Mouse (Mus musculus) thymus, postnatal 4 days (tissue): ENCODE measurements at regions not wholly inside any gene's neighbourhood (a gene's known extent, or its start where the extent isn't known, plus 50 kb on each side); places are given as distances from the start of the nearest gene placed in this dataset.
"Not testable (repeated sequence)": the region's sequence is repeated elsewhere in the genome, so short reads cannot be mapped to it uniquely, and the experiment has no call there.

ENCODE experiments used
- DNase-seq: peaks from one replicate; pipeline ENCODE4 v3.0.0; 2021

DNA sequence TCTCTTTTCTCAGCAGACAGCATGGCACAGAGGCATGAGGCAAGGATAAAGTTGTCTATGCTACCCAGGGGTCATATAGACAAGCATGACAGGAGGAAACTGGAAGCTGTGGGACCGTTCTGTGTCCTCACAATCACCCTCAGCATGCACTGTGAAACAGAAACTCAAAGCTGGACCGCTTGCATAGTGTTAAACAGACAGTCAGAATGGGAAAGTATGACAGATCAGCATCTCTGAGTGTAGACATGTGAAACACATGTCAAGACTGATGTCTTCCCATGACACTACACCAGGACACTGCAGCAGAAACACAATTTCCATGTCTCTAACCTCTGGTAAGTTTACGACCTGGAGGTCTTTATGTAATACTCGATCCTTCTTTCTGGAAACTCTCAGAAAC, 330.9 kb upstream of the Intu start:
- DNase-seq: no peak

DNA sequence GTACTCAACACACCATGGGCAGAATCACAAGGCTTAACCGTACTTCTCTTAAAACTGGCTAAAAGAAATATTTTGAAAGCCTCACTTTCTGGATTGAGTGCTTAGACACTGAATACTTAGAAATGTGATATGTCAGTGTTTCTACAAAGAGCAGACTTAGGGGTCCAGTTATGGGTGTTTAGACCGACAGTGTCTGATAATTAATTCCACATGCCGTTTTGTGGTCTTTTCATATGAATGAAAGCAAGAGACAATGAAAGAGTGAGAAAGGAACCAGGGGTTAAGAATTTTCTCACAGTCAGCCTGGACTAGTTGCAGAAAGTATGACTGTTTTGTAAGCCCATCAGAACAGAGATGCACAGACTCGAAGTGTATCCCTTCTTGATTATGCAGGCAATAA, 324.8 kb upstream of the Intu start:
- no peak for DNase-seq

DNA sequence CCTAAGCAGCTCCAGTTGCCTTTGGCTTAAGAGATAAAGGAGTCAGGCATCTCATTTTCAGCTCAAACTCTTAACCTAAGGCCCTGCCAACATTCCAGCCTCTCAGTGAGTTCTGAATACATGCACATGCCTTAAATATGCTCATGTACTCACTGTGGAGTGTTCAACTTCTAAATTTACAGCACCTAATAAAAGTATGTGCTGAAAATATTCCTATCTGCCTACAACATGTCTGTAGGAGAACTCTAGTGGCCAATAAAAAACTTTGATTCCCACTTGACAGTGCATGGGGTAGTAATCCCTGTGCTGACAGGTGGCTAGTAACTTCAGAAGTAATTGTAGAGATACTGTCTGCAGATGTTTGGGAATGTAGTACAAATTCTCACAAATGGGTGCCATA, 319.3 kb upstream of the Intu start:
- DNase-seq: no peak

DNA sequence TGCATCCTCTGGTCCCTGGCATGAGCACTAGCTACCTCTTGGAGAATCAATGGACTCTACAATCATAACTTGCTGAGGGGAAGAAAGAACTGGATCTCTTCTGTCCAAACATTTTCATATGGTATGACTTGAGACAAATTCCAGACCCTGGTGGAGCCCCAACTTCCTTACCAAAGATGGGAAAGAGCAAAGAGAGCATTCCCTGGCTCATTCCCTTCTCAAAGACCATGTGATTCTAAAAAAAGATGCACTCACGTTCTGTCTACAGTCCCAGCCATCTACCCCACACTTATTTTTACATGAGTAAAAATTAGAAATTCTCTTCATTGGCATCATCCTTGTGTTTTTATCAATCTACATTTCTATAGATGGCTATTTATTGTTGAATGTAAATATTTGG, 304.3 kb upstream of the Intu start:
- no peak for DNase-seq

DNA sequence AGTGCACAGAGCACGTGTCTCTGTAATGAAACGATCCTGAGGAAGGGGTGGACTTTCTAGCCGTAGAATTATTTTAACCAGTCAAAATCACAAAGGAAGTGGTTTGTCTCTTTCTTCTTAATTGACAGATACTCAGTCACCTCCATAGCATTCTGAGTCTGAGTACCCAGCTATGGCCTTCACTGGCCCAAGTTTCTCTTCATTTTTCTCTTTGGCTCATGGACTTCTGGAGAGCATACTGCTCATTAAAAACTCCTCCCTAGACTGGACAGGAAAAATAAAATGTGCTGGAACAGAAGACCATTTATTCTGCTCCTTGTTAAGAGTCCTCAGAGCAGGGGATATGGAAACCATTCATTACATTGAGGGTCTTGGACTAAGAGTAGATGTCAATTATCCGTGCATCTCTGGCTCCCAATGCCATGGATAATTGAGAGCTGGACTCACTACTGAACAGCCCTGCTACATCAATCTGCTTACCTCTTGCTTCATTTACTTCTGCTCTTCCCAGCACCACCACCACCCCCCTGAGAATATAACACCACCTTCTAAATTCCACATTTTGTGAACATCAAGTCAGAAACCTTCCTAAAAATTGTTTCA, 287.5 kb upstream of the Intu start:
- no peak for DNase-seq

DNA sequence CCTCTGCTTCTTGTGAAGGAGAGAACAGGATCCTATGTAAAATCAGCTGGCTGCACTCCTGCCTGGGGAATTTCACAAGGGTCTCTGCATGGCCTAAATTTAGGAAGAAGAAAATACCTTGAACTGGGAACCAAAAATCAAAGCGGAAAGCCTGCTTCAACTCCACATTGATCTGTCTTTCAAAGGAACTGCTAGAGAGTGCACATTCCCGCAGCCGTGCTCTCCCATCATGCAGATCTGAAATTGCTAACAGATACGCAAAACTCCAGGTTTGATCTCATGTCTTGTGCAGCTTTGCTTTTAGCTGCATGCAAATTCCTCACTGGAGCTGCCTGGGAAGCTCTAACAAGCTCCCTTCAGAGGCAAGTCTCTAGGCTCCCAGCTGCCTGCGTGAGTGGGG, 276.7 kb upstream of the Intu start:
- DNase-seq: no peak

DNA sequence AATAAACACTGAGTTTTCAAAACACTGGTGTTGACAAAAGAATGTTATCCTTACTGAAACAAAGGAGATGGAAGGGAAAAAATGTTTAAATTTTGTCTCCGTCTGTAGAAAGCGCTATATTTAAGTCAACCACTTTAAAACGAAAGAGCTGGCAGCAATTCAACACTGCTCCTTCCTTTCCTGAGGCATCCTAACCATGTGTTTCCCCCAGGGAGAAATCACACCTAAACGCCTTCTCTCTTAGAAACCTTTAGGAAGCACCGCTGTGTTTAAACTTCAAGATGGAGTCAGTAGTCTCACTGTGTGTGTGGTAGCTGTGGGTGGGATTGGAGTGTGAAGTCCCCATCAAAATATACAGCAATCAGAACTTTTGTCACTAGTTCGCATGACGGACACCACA, 268.6 kb upstream of the Intu start:
- no peak for DNase-seq

DNA sequence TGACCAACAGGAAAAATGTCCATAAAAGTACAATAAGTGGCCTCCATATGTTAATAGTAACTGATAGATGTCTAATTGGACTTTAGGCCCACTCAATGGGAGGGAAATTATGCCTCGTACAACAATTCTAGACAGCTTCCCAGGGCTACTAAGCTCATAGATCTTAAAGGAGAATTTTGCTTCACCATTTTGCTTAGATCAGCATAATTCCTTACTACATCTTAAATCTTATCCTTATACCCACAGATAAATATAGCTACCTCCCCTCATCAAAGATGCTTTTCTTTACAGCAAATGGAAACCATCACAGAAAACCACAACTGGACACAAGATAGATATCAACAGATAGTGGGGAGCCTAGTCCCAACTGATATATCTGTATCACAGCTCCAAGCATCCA, 263.6 kb upstream of the Intu start:
- DNase-seq: no peak

DNA sequence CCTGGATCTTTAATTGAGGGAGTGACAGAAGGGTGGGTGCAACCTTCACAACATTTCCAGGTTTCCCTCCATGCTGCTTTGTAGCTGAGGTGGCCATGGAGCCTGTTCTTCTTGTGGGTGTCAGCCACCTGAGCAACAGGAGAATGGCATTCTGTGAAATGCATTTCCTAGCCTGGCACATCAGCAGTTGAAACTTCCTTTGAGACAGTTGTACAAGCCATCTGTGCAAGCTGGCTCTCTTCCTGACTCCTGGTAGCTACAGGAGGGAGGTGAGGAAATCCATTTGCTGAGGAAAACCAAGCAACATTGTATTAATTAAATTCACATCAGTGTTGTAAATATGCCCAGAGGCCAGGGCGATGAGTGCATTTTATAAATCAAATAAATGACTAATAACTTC, 248.2 kb upstream of the Intu start:
- no peak for DNase-seq

DNA sequence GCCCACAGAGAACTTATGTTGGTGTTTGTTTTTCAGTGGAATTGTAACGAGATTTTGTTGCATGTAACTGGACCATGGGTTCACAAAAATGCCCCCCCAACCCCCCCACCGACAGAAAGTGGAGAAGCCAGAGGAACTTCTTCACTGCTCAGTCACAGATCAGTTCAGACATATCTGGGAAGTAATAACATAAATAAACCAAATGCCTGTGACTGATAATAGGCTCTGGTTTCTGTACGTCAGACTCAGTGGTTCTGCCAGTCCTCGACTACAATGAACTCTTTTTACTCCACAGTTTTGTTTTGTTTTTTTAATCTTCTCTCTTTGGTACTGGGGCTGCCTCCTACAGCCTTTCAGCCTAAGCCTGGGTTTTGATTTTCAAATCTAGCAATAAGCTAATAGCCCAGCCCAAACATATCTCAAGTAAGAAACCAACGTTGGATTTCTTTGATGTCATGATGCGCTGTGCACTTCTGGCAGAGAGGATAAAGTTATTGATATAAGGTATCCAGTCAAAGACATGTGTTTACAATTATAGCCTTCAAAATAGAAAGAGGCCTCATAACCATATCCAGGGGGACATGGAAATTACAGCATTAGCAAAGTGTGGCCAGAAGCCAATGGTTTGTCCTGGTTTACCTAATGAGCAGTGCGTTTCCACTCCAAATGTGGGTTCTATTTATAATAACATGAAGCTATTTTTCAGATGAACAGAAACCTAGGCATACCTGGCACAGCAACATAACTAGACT, 244.0 kb upstream of the Intu start:
- DNase-seq: no peak

DNA sequence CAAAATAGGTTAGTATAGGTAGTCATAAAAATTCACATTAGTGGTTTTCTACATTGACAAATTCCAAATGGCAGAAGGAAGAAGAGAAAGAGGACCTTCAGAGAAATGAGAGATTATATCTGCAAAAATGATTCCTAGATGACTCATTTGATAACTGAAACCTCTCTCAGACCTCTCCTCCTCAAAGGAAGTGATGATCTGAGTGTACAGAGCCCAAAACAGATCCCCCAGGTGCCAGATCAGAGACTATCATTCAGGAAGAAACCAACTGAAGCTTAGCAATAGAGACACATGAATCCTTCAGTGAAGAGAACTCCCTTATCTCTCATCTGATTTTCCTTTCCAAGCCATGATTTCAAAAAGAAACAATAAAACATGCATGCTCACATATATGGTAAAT, 234.0 kb upstream of the Intu start:
- DNase-seq: no peak

DNA sequence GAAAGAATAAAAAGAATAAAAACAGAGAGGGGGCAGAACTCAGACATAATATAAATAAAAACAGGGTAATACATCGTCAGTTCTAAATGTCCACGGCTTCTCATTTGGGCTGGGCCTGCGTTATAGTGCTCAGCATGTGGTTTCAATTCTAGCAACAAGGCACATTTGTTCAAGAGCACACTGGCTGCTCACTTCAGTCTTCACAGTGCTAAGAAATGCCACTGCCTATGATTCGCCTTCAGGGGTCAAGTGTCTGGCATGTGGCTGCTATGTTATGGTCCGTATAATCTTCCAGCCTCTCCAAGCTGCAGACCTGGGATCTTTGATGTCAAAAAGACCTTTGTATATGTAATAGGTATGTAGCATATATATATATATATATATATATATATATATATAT, 210.8 kb upstream of the Intu start:
- DNase-seq: no peak

DNA sequence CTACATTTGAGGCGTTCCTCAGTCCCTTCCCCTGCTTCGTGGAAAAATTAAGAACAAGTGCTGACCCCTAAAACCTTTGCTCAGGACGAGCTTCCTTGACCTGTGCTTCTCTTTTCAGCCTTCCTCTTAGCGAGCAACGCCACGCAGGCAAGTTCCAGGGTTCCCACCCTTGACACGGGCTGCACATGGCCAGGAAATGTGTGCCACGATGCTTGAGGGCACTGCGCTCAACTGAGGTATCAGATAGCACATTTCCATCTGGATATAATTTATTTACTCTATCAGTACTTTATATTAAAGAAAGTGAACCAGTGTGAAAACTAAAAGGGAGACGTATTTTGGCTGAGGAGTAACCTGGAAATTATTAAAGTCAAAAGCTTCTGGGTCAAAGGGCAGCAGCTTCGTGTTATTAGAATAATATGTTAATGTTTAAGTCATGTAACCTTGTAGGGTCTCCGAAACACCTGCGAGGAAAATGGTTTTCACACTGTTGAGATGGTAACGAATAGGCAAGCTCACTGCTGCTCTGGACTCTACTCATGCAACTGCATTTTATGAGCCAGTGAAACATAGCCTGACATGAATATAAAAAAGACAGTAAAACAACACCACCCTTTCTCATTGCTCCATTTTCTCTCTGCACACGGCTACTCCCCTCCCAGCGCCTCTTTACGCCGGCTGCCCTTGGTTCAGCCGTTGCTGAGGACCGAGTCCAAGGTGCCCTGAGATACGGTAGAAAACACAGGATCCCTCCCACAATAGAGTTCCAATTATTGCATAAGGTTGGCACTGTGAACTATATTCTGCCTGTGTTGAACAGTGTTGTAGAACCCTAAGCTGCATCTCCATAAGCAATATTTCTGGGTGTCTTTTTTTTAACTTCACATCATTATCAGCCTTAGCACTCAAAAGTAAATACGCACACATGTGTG, 204.9 kb upstream of the Intu start:
- no peak for DNase-seq

DNA sequence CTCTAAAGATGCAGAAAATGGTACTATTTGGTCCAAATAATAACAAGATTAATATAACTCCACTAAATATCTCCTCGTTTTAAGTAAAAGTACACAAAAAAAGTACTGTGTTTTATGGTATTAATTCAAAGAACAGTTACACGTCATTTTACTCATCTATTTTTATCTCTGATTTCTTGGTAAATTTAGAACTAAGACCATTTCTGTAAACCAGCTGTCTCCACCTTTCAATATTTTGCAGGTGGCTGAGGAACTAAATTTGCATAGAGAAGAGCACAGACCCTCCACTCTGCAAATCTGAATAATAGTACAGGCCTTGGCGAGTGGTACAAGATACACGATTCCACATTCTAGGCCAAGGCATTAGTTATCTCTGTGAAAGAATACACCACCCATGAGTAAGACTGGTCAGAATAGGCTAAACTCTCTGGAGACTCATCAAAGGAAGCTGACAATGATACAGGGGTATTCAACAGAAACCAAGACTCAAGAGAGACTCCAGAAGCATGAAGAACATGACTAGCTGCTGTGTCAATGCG, 191.5 kb upstream of the Intu start:
- DNase-seq: no peak

DNA sequence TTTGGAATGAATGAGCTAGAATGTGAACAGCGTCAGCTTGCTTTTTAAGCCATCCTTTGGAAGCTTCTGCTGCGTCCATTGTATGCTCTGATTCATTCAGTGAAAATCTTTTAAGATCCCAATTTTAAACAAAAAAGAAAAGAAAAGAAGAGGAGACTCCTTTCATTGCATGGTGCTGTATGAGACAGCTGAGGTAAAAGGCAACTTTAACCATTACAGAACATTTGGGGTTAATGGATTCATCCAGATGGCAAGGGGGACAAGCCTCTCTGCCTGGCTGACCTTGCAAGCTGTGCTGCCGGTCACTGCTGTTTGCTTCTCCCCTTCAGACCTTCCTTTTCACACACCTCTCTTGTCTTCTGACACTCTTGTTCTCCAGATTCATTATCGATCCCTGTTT, 176.0 kb upstream of the Intu start:
- no peak for DNase-seq

DNA sequence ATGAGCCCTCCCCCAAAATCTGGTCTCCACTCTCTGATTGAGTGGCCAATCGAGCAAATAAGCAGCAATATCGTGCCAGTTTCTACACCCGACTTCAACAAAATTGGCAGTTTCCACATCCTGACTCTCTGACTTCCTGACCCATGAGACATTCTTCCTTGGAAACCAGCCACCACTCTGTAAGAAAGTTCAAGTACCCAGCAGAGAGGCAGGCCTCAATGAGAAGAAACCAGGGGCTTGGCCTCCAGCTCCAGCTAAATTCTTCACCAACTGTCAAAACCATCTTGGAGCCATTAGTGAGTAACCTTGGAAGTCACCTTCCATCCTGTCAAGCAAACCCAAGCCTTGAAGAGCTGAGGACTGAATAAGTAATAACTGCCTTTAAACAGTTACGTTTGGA, 162.7 kb upstream of the Intu start:
- no peak for DNase-seq

DNA sequence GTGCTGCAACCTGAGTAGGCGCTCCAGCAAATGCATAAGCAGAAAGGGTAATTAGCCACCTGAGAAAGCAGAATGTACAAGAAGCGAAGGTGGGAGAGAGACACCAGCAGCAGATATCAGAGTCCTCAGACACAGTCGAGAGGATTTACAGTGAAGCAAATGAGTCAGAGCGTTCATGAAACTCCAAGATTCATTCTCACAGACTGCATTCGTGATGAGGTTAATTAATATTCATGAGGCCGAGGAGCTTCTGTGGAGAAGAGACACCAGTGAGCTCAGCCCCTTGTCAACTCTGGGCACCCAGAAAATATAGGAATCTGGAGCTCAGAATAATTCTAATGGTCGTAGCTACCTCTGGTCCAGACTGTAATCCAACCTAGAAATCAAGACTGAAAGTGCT, 159.7 kb upstream of the Intu start:
- no peak for DNase-seq

DNA sequence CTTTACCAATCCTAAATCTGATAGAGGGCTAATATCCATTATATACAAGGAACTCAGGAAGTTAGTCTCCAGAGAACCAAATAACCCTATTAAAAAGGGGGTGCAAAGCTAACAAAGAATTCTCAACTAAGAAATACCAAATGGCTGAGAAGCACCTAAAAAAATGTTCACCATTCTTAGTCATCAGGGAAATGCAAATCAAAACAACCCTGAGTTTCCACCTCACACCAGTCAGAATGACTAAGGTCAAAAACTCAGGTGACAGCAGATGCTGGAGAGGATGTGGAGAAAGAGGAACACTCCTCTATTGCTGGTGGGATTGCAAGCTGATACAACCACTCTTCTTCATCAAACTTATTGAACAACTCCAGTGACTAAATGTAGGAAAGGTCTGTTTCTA, 154.9 kb upstream of the Intu start:
- DNase-seq: not testable (repeated sequence)

DNA sequence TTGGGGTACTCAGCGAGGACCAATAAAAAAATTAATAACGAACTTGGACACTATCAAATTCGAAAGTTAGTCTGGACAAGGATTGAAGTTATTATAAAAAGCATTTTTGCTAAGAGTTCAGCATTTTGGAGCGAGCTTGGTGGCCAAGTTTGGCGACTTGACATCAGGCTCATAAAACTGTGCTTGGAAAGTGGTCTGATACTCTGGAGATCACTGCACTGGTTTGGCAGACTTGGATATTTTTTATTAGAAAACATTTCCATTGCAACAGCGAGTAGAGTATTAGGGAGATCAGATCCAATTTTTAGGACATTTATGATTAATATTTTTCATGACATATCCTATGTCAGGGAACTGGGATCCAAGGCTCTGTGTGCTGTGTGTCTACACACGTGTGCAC, 153.7 kb upstream of the Intu start:
- DNase-seq: no peak

DNA sequence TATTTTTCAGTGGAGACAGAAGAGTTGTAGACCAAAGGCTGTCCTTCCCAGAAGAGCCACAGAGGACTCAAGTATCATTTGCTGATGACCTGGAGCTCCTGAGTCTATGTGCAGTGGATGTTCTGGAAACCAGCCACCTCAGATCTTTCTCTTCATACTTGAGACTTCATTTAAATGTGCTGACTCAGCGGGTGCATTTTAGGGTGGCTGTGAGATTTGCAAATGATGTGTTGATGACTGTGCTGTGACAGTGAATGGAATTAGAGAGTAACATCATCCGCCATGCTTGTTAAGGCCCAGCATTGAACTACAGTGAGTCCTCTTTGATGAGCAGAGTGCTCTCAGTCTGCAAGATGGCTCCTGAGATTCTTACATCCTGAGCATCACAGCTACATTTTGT, 152.0 kb upstream of the Intu start:
- DNase-seq: no peak

DNA sequence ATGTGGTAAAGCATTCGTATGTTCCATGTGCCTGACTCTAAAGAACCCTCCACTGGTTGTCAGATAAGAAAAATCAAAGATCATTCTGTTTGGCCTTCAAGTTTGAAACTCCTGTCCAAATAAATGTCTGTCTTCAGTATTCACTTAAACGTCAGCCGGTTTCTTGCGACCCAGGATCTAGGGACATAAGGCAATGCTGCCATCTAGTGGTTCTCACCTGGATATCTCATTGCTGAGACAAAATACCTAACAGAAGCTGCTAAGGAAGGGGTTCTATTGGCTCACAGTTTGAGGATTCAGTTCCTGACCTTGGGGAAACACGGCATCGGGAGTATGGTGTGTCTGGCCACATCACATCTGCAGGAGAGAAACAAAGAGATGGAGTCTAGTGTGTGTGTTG, 139.5 kb upstream of the Intu start:
- DNase-seq: peak; percentile 30

DNA sequence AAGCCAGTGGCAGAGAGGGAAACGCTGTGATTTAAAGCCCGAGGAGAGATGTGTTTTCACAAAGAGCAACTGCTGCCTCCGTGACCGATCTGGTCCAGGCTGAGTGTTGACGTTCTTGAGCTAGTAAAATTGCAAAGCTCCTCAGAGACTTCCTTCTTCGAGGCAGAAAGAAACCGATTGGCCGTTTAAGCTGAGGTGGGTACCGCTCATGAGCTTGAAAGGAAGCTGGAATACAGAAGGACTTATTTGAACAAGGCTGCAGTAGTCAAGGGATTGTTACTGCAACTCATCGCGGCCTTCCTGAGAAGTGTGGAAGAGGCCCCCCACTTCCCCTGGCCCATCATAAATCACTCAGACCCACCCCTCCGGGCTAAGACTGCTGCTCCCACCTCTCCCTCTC, 132.9 kb upstream of the Intu start:
- DNase-seq: no peak

DNA sequence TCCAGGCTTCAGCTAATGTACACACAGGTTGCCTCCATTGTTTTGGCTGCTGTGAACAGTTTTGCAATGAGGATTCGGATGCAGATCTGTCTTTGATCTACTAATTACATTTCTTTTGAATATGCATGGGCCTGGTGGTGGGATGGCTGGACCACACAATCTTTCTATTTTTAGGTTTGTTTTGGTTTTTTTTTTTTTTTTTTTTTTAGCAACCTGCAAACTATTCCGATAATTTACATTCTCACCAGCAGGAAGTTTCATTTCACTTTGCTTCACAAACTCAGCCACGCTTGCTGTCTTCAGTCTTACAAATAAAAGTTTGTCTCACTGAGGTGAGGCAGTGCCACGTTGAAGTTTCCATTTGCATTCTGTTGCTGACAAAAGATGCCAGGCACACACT, 127.7 kb upstream of the Intu start:
- DNase-seq: no peak
